In genomic region chr8:46946181-46946580, GRCm38 (mm10) we compare ENCODE assay signal across 11 mouse cellular contexts. TPM values are rescaled to one million over a fixed set of nuclear protein-coding genes. Genes with fewer than 3 reads are reported as not detected.
DNase-seq lines count a peak whose midpoint lies in the region; ATAC-seq and TF ChIP-seq lines count a peak whose summit lies in the region.
"Had no signal": no experiment of that assay in that cellular context is flagged by ENCODE, and none has a peak within 500 bp of the region (broad histone marks: within the 10 kb centered on the region; RNA-seq: fewer than 3 reads in every experiment).

No protein-coding gene starts in this region.

- no peaks in the 10 kb centered on the region for H3K4me1 ChIP-seq in midbrain, postnatal 0 days (ENCODE audit: insufficient read depth, low read length)
- H3K4me1 ChIP-seq in midbrain, embryonic 13.5 days (replicated peaks), result 0 out of 2 replicates have a peak, but pooled peaks cover 9% of the 10 kb centered on the region
- H3K4me1 ChIP-seq in neural tube, embryonic 15.5 days, result peaks cover 6% of the 10 kb centered on the region; the same call in 1 of the 2 replicates
- H3K4me1 ChIP-seq: hindbrain, embryonic 15.5 days; neural tube, embryonic 12.5 days had no signal

- no peak overlapping the region for H3K9ac ChIP-seq in midbrain, postnatal 0 days (replicated peaks; ENCODE audit: low read length, poor library complexity, severe bottlenecking)
- H3K9ac ChIP-seq in midbrain, embryonic 13.5 days (replicated peaks), result no peak overlapping the region
- no peak overlapping the region for H3K9ac ChIP-seq in neural tube, embryonic 15.5 days (replicated peaks)
- H3K9ac ChIP-seq: hindbrain, embryonic 15.5 days; neural tube, embryonic 12.5 days had no signal

- H3K9me3 ChIP-seq in midbrain, postnatal 0 days (ENCODE audit: low read length), result no peaks in the 10 kb centered on the region
- H3K9me3 ChIP-seq in midbrain, embryonic 13.5 days, result no peaks in the 10 kb centered on the region
- no peaks in the 10 kb centered on the region for H3K9me3 ChIP-seq in neural tube, embryonic 15.5 days (replicated peaks)
- H3K9me3 ChIP-seq: forebrain, embryonic 10.5 days; hindbrain, embryonic 15.5 days; neural tube, embryonic 12.5 days had no signal

- WGBS in midbrain, postnatal 0 days, result 77% methylated on average over 5 of the region's 5 CpGs
- 79% methylated on average over 5 of the region's 5 CpGs for WGBS in midbrain, embryonic 13.5 days
- WGBS in neural tube, embryonic 15.5 days, result 80% methylated on average over 5 of the region's 5 CpGs

- no peak overlapping the region for H3K27ac ChIP-seq in midbrain, postnatal 0 days (ENCODE audit: low read depth, low read length)
- no peak overlapping the region for H3K27ac ChIP-seq in midbrain, embryonic 13.5 days
- no peak overlapping the region for H3K27ac ChIP-seq in neural tube, embryonic 15.5 days (replicated peaks)
- H3K27ac ChIP-seq: forebrain, embryonic 10.5 days; hindbrain, embryonic 15.5 days; neural tube, embryonic 12.5 days had no signal

- peak; percentile 21; the same call in 1 of the 2 replicates for TF ChIP-seq CTCF in midbrain, postnatal 0 days (IDR thresholded peaks at IDR 0.05)

- no peak overlapping the region for H3K4me3 ChIP-seq in midbrain, postnatal 0 days (ENCODE audit: low read depth, low read length)
- H3K4me3 ChIP-seq in midbrain, embryonic 13.5 days (replicated peaks), result no peak overlapping the region
- H3K4me3 ChIP-seq in neural tube, embryonic 15.5 days (replicated peaks), result no peak overlapping the region
- H3K4me3 ChIP-seq: forebrain, embryonic 10.5 days; hindbrain, embryonic 15.5 days; neural tube, embryonic 12.5 days had no signal

- no peak overlapping the region for H3K4me2 ChIP-seq in midbrain, postnatal 0 days (ENCODE audit: low read depth, low read length, poor library complexity, severe bottlenecking)
- no peak overlapping the region for H3K4me2 ChIP-seq in midbrain, embryonic 13.5 days (replicated peaks)
- H3K4me2 ChIP-seq in neural tube, embryonic 15.5 days, result no peak overlapping the region
- H3K4me2 ChIP-seq: hindbrain, embryonic 15.5 days; neural tube, embryonic 12.5 days had no signal

- no peaks in the 10 kb centered on the region for H3K36me3 ChIP-seq in midbrain, postnatal 0 days (ENCODE audit: insufficient read depth, low read length)
- H3K36me3 ChIP-seq in midbrain, embryonic 13.5 days, result no peaks in the 10 kb centered on the region
- no peaks in the 10 kb centered on the region for H3K36me3 ChIP-seq in neural tube, embryonic 15.5 days
- H3K36me3 ChIP-seq: forebrain, embryonic 10.5 days; hindbrain, embryonic 15.5 days; neural tube, embryonic 12.5 days had no signal

- ATAC-seq in CD4-positive, CD25-positive, alpha-beta regulatory T cell, adult 4 months, result no peak
- no peak for ATAC-seq in midbrain, postnatal 0 days (ENCODE audit: low FRiP score)
- no peak for ATAC-seq in midbrain, embryonic 13.5 days
- no peak for ATAC-seq in neural tube, embryonic 15.5 days (ENCODE audit: low FRiP score)

- H3K27me3 ChIP-seq in midbrain, postnatal 0 days (ENCODE audit: insufficient read depth, low read length), result no peaks in the 10 kb centered on the region
- no peaks in the 10 kb centered on the region for H3K27me3 ChIP-seq in midbrain, embryonic 13.5 days
- H3K27me3 ChIP-seq in neural tube, embryonic 15.5 days (replicated peaks), result no peaks in the 10 kb centered on the region
- H3K27me3 ChIP-seq: hindbrain, embryonic 15.5 days; neural tube, embryonic 12.5 days had no signal

- peak; percentile 81 for DNase-seq in CD4-positive, CD25-positive, alpha-beta regulatory T cell, adult 2 months (ENCODE audit: low read depth, low spot score)
- no peak for DNase-seq in midbrain, postnatal 0 days (ENCODE audit: low spot score)
- DNase-seq in lung, postnatal 14 days, result peak; percentile 55
- peak; percentile 53 for DNase-seq in thymus, postnatal 25 days
- DNase-seq in cerebellum, adult 9-11 months, result no peak

RNA-seq across cellular contexts. Expression of gene Enpp6, which starts 40.5 kb away (rescaled TPM):
- under 1 TPM; 0.46 to 0.96 TPM for polyA plus RNA-seq in CD4-positive, CD25-positive, alpha-beta regulatory T cell, adult 4 months (2017; shearing (Covaris generic))
- 1.9 and 2.1 TPM in 2 replicates for total RNA-seq in midbrain, postnatal 0 days (2014; rRNA removed)
- 0.48 and 0.80 TPM in 2 replicates for polyA plus RNA-seq in midbrain, postnatal 0 days (2015; fragmentation: Nextera tagmentation; extraction: Ambion mirVana)
- 0.16 and 0.35 TPM in 2 replicates for polyA plus RNA-seq in midbrain, embryonic 13.5 days (2015; fragmentation: Nextera tagmentation; extraction: Ambion mirVana)
- polyA plus RNA-seq in neural tube, embryonic 15.5 days (2015; fragmentation: Nextera tagmentation; extraction: Ambion mirVana), result 1.3 and 1.5 TPM in 2 replicates
- polyA plus RNA-seq: forebrain, embryonic 10.5 days had no signal

Comparison
In these comparisons a context has a peak if more than half of its experiments do, and no peak if none do; other contexts are left out.
1. DNase-seq: peak in CD4-positive, CD25-positive, alpha-beta regulatory T cell, adult 2 months (single experiment), lung, postnatal 14 days (single experiment) and thymus, postnatal 25 days (single experiment); none in midbrain, postnatal 0 days (single experiment) and cerebellum, adult 9-11 months (single experiment).